Mouse (Mus musculus) forebrain, embryonic 14.5 days (tissue): ENCODE measurements around the gene Lgr6. TPM values are rescaled to one million over a fixed set of nuclear protein-coding genes. Genes with fewer than 3 reads are reported as not detected.

ENCODE experiments used
- ATAC-seq: fragments of 200-750 bp; cut with Nextera tagmentation; 2 replicates; pipeline ENCODE4 v1.8.0; 2017; ENCODE audit warnings: mild to moderate bottlenecking, moderate library complexity
- DNase-seq: peaks from one replicate; pipeline ENCODE4 v3.0.0-alpha.2; 2015; ENCODE audit warnings: low spot score
- H3K27ac ChIP-seq: fragments of 300-500 bp; sonication (generic); 2 replicates; pipeline ENCODE4 v1.5.1; 2014; ENCODE audit warnings: low read depth, mild to moderate bottlenecking, control low read depth, low read length, moderate library complexity
- H3K27me3 ChIP-seq: fragments of 300-500 bp; sonication (generic); replicated peaks from 2 replicates; pipeline ENCODE4 v1.6.1; 2014; ENCODE audit warnings: low read length, control low read depth, mixed read lengths; ENCODE audit not compliant: control insufficient read depth, insufficient read depth
- H3K36me3 ChIP-seq: fragments of 300-500 bp; sonication (generic); 2 replicates; pipeline ENCODE4 v1.6.1; 2014; ENCODE audit warnings: low read length, control low read depth; ENCODE audit not compliant: control insufficient read depth, insufficient read depth
- H3K4me1 ChIP-seq: fragments of 300-500 bp; sonication (generic); 2 replicates; pipeline ENCODE4 v1.6.1; 2014; ENCODE audit warnings: antibody characterized with exemption, low read length, control low read depth; ENCODE audit not compliant: control insufficient read depth, insufficient read depth
- H3K4me2 ChIP-seq: fragments of 300-500 bp; sonication (generic); 2 replicates; pipeline ENCODE4 v1.6.1; 2014; ENCODE audit warnings: mild to moderate bottlenecking, control low read depth, low read length
- H3K4me3 ChIP-seq: fragments of 300-500 bp; sonication (generic); 2 replicates; pipeline ENCODE4 v1.5.1; 2014; ENCODE audit warnings: low read depth, low read length, control low read depth
- H3K9ac ChIP-seq: fragments of 300-500 bp; sonication (generic); 2 replicates; pipeline ENCODE4 v1.6.1; 2014; ENCODE audit warnings: mild to moderate bottlenecking, low read length, control low read depth, moderate library complexity
- H3K9me3 ChIP-seq: fragments of 300-500 bp; sonication (generic); replicated peaks from 2 replicates; pipeline ENCODE4 v1.6.1; 2016; ENCODE audit warnings: low read length, control low read depth, mixed read lengths; ENCODE audit not compliant: control insufficient read depth
- WGBS: fragments of 180-500 bp; shearing (Covaris S2); extraction: QIAGEN DNeasy Blood & Tissue Kit; methylation state at CpG from one replicate; pipeline ENCODE4 v1.1.7; 2014; 5-methylcytosine and 5-hydroxymethylcytosine counted together
- polyA plus RNA-seq: library from polyadenylated mRNA; unstranded; fragments of >200 nt; fragmentation: Nextera tagmentation; extraction: Ambion mirVana; gene quantifications from 2 replicates; pipeline ENCODE4 v1.2.1, GENCODE M21; 2014

Lgr6 gene
- 0.48 TPM in 2 replicates for polyA plus RNA-seq

- H3K4me3 ChIP-seq: peak within 1 kb of the TSS; percentile 27
Observed at GRCm38 (mm10) chr1:135105124-135105523, at the start of gene Lgr6. Gene Lgr6, minus strand, starts transcription at chr1:135105276.

GRCm38 (mm10) chr1:135154411-135154959, 49.4 kb upstream of the Lgr6 start:
- Histone ChIP-seq H3K4me1 (peaks cover 13% of the 10 kb centered on the region; the same call in 1 of the 2 replicates), H3K9me3 (no peaks in the 10 kb centered on the region), H3K4me3 (peak overlapping the region; percentile 19; the same call in 1 of the 2 replicates), H3K27me3 (no peaks in the 10 kb centered on the region), H3K4me2 (peak overlapping the region; percentile 47), H3K36me3 (peaks cover 38% of the 10 kb centered on the region), H3K9ac (peak overlapping the region; percentile 69), H3K27ac (peak overlapping the region; percentile 94)
- peak; percentile 75 for ATAC-seq
- DNase-seq: peak; percentile 97
- 1% methylated on average over 14 of the region's 14 CpGs for WGBS

More at GRCm38 (mm10) chr1:135105124-135105523, at the start of gene Lgr6:
- Histone ChIP-seq H3K27me3 (peaks cover 38% of the 10 kb centered on the region), H3K4me2 (peak within 1 kb of the TSS; percentile 58), H3K36me3 (no peaks in the 10 kb centered on the region), H3K9me3 (no peaks in the 10 kb centered on the region), H3K27ac (no peak within 1 kb of the TSS), H3K9ac (peak within 1 kb of the TSS; percentile 37; the same call in 1 of the 2 replicates), H3K4me1 (no peaks in the 10 kb centered on the region)
- ATAC-seq: 0 out of 2 replicates have a peak, but pooled peaks have one; percentile 25
- DNase-seq: peak; percentile 15
- WGBS: under 1% methylated on average over 28 of the region's 40 CpGs

- ATAC-seq: no peak
- WGBS: 22% methylated on average over 13 of the region's 13 CpGs
- peaks cover 13% of the 10 kb centered on the region for H3K4me1 ChIP-seq
Observed at GRCm38 (mm10) chr1:135154011-135154410, 48.9 kb upstream of the Lgr6 start.

GRCm38 (mm10) chr1:135148996-135149395, 43.9 kb upstream of the Lgr6 start:
- WGBS: 21% methylated on average over 5 of the region's 5 CpGs
- Histone ChIP-seq H3K4me1 (peaks cover 17% of the 10 kb centered on the region), H3K9ac (peak overlapping the region; percentile 98), H3K4me3 (peak overlapping the region; percentile 98), H3K27me3 (no peaks in the 10 kb centered on the region), H3K36me3 (peaks cover 17% of the 10 kb centered on the region), H3K27ac (peak overlapping the region; percentile 54; the same call in 1 of the 2 replicates), H3K4me2 (peak overlapping the region; percentile 73), H3K9me3 (no peaks in the 10 kb centered on the region)
- ATAC-seq (no peak), DNase-seq (peak; percentile 72)

More at GRCm38 (mm10) chr1:135154011-135154410, 48.9 kb upstream of the Lgr6 start:
- Histone ChIP-seq H3K9me3 (no peaks in the 10 kb centered on the region), H3K36me3 (peaks cover 38% of the 10 kb centered on the region), H3K9ac (peak overlapping the region; percentile 69), H3K4me3 (peak overlapping the region; percentile 19; the same call in 1 of the 2 replicates), H3K27ac (peak overlapping the region; percentile 94), H3K27me3 (no peaks in the 10 kb centered on the region), H3K4me2 (peak overlapping the region; percentile 47)
- DNase-seq: no peak

GRCm38 (mm10) chr1:135148476-135148875, 43.4 kb upstream of the Lgr6 start:
- Histone ChIP-seq H3K4me1 (peaks cover 15% of the 10 kb centered on the region), H3K4me3 (peak overlapping the region; percentile 98), H3K9me3 (no peaks in the 10 kb centered on the region), H3K4me2 (peak overlapping the region; percentile 73), H3K36me3 (peaks cover 17% of the 10 kb centered on the region), H3K9ac (peak overlapping the region; percentile 98), H3K27ac (peak overlapping the region; percentile 54; the same call in 1 of the 2 replicates), H3K27me3 (no peaks in the 10 kb centered on the region)
- ATAC-seq (no peak), DNase-seq (no peak)
- 58% methylated on average over 4 of the region's 4 CpGs for WGBS

GRCm38 (mm10) chr1:135147702-135148058, 42.6 kb upstream of the Lgr6 start:
- ATAC-seq: peak; percentile 8

GRCm38 (mm10) chr1:135146946-135147701, 42.0 kb upstream of the Lgr6 start:
- H3K4me1 ChIP-seq: peaks cover 15% of the 10 kb centered on the region
- H3K9me3 ChIP-seq: no peaks in the 10 kb centered on the region
- ATAC-seq (peak; percentile 63), DNase-seq (peak; percentile 81)
- peaks cover 9% of the 10 kb centered on the region; the same call in 1 of the 2 replicates for H3K36me3 ChIP-seq
- under 1% methylated on average over 62 of the region's 69 CpGs for WGBS
- H3K4me3 ChIP-seq: peak overlapping the region; percentile 98
- no peaks in the 10 kb centered on the region for H3K27me3 ChIP-seq
- H3K4me2 ChIP-seq: peak overlapping the region; percentile 73
- peak overlapping the region; percentile 98 for H3K9ac ChIP-seq
- H3K27ac ChIP-seq: peak overlapping the region; percentile 90

More at GRCm38 (mm10) chr1:135147702-135148058, 42.6 kb upstream of the Lgr6 start:
- no peak for DNase-seq
- no peaks in the 10 kb centered on the region for H3K9me3 ChIP-seq
- no peaks in the 10 kb centered on the region for H3K27me3 ChIP-seq
- H3K36me3 ChIP-seq: peaks cover 13% of the 10 kb centered on the region
- peaks cover 15% of the 10 kb centered on the region for H3K4me1 ChIP-seq
- H3K27ac ChIP-seq: peak overlapping the region; percentile 90
- 0% methylated on average over 7 of the region's 7 CpGs for WGBS
- H3K4me3 ChIP-seq: peak overlapping the region; percentile 98
- peak overlapping the region; percentile 73 for H3K4me2 ChIP-seq
- peak overlapping the region; percentile 98 for H3K9ac ChIP-seq

- ATAC-seq (peak; percentile 86), DNase-seq (peak; percentile 89)
- Histone ChIP-seq H3K4me1 (peaks cover 15% of the 10 kb centered on the region), H3K4me2 (peak within 1 kb of the TSS; percentile 73), H3K27ac (peak within 1 kb of the TSS; percentile 90), H3K4me3 (peak within 1 kb of the TSS; percentile 98), H3K36me3 (peaks cover 1% of the 10 kb centered on the region; the same call in 1 of the 2 replicates), H3K9ac (peak within 1 kb of the TSS; percentile 98), H3K27me3 (no peaks in the 10 kb centered on the region), H3K9me3 (no peaks in the 10 kb centered on the region)
- WGBS: under 1% methylated on average over 71 of the region's 78 CpGs
Observed at GRCm38 (mm10) chr1:135146077-135146945, 41.2 kb upstream of the Lgr6 start, which contains the start of gene Arl8a. Gene Arl8a, plus strand, starts transcription at chr1:135146824.
